Mouse (Mus musculus) embryo, embryonic 9.5 days (tissue): ENCODE measurements around the gene Mark1.

Experiments used
- DNase-seq: peaks from one replicate; pipeline ENCODE4 v3.0.0-alpha.2; 2017; ENCODE audit errors: extremely low spot score

Gene Mark1

DNA sequence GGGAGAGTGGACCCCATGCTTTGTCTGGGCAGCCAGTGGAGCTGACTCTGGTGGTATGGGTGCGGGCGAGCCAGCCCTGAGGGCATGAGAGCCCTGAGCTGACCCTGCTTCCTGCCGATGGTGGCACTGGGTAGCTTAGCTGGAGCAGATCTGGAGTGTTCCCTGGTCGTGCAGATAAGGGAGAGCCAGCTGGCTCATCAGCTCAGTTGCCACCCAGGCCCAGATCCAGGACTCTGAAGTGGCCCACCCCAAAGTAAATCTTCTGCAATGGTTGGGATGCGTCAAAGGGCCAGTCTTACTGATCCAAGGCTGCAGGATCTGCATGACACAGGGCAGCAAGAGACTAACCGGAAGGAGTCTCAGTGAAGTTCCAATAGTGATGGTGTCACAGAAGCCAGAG lies 109.9 kb downstream of the Mark1 start:
- no peak for DNase-seq

DNA sequence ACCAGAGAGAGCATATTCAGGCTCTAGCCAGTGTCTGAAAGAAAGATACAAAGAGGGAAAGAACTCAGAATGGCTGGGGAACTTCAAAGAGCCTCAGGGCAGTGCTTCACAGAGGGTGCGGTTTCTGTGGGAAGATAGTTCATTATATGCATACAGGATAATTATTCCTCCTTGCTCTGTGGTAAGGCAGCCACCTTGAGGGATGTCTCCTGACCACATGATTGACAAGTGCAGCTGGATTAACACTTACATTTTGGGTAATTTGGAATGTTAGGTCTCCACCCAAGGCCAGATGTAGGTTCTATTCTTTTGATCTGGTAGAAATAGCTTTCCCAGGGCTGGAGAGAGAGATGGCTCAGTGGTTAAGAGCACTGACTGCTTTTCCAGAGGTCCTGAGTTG lies 113.2 kb downstream of the Mark1 start:
- no peak for DNase-seq

DNA sequence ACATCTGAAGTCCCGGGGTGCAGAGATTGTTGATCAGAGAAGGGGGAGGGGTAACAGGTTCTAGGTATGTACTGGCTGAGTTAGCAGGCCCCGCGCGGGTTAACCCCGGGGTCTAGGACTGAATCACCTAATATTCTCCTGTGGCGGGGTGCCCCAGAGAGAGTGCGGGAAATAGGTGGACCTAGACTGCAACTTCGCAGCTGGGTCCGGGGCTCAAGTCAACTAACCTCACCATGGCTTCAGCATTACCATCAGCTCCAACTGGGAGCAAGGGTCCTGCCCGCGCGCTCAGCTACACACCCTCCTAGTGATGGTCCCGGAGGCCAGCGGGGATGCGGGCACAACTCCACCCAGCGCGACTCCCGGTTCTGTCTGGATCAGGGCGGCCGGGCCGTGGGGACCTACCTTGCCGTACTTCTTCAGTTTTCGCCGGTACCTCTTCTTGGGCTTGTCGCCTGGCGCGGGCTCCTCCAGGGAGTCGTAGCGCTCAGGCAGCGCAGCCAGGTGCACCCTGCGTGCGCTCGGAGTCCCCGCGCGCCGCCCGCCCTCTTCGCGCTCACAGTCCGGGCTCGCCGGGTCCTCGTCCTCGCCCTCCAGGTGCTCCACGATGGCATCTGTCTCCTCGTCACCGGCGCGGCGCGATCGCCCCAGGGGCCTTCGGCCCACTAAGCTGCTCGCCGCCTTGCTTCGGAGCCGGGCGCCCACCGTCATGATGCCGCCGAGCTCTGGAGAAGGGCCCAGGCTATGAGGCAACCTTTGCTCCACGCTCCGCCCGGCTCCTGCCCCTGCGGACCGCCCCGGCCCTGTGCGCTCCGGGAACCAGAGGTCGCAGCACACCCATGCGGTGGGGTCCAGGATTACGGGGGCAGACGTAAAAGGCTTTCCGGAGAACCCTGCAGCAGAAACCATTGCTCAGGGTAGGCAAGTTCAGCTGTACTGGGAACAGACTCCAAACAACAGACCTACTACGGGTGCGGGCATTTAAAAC lies 116.8 kb downstream of the Mark1 start, which contains the start of gene C130074G19Rik:
TSS of gene C130074G19Rik (minus strand) at position 938 of the 988 bp plus-strand sequence.
- peak; percentile 71 for DNase-seq

DNA sequence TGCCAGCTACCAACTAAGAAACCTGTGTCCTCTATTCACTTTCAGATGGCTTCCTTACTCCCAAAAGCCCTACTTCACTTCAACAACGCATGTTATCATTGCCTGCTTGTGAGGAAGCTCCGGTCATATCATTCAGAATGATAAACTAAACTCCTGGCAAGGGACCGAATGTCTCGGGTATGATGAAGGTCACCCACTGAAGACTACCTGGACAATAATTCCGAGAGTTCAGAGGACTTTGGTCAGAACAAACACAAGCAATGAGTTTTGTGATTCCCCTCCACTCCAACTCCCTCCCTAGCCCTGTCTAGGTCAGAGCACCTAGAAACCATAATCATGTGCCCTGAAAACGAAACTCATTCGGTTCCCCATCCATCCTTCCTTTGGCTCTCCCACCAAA lies 117.5 kb downstream of the Mark1 start:
- DNase-seq = no peak

DNA sequence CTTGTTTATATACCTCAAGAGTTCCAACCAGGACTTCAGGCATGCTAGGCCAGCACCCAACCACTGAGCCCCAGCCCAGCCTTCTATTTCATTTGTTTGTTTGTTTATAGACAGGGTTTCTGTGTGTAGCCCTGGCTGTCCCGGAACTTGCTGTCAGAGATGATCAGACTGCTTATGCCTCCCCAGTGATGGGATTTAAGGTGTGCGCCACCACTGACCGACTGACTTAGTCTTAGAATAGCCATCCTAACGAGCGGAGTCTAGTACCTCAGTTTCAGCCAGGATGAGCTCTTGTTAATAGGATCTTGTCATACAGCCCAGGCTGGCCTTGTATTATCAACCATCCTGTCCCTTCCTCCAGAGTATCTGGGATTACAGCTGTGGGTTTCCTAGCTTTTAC lies 118.2 kb downstream of the Mark1 start:
- DNase-seq = no peak

DNA sequence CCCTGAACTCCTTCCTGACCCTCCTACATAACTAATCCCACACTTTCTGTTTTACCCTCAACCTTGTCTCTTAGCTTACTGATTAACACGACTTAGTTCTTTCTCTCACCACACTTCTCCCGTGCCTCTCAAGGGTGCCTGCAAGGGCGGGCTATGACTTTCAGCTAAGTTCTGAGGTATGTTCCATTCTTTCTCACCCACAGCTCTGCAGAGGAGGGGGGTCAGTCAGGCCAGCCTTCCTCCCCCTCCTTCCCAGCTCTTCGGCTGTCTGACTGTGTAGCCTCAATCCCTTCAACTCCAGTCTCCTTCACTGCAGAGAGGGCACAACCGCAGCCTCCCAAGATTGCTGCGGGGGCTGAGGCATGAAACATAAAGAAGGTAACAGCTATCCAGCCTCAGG lies 120.5 kb downstream of the Mark1 start:
- DNase-seq = no peak

DNA sequence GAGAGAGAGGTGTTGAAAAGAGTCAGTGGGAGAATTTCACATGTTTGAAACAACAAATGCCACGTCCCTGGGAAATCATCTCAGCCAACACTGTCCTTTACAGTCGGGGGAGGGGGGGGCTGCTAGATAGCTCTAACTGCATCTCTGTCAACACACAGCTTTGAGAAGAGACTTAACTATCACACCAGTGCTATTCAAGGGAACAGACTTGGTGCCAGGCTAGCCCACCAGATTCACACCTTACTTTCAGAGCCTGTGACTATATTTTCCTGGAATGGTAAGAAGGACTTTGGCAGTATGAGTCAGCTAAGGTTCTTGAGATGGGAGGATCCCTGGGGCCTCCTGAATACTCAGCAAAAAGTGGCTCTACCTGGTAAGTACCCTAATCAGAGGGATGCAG lies 122.1 kb downstream of the Mark1 start:
- DNase-seq = no peak

DNA sequence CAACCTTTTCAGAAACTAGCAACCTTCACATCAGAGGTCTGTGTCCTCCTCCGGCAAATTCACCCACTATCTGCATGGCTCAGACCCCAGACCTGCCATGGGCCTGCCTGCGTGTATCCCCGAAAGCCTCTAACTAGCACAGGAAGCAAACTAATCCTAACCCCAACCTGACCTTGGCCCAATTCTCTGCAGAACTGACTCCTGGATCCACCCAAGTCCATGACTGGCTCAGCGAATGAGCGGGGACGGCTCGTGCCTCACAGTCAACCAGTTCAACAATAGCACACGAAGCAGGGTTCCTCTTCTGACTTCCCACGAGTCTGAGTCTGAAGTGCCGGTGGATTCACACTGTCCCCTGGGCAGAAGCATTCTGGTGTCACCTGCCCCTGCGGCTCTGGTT lies 125.5 kb downstream of the Mark1 start:
- no peak for DNase-seq

DNA sequence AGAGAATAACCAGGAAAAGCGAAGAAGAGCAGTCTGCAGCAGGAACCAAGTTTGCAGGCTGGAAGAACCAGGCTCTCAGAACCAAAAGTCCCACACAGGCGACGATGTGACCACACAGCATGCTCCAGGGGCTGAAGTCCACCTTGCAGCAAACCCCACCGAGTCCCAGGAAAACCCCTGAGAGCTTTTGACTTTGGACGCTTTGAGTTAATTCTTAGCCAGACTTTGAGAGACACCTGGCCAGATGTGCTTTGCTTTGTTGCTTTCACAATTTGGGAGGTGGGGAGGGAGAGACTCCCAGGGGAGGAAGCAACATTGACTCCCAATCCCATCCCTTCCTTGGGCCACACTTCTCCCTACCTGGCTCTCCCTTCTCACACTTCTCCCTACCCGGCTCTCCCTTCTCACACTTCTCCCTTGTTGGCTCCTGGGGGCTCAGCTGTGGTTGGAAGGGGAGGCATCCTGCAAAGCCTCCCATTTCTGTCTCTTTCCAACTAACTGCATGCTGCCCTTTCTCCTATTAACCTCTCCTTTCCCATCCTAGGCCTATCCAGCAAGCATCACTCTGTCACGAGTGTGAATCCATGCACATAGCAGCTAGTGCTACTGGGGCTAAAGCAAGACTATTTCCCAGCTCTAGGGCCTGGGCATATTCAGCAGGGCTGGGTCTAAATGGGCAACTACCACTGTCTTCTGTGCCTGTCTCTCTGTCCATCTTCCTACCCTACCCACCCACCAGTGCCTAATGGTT lies 127.1 kb downstream of the Mark1 start:
- no peak for DNase-seq

DNA sequence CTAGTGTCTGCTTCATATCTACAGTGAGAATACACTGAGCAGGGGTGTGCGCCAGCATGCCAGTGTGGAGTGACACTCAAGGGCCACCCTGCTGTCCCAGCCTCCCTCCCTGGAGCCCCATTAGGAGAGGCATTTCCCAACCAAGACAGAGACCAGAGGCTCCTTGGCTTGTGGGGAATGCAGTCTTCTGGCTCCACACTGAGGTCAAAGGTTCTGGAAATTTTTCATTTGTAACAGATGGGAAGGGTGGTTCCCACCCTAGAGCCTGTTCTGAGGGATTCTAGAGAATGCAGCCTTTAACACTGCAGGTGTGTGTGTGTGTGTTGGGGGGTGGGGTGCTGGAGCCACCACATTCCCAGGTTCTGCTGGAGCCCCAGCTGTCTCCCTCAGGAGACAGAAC lies 127.9 kb downstream of the Mark1 start:
- DNase-seq = no peak

DNA sequence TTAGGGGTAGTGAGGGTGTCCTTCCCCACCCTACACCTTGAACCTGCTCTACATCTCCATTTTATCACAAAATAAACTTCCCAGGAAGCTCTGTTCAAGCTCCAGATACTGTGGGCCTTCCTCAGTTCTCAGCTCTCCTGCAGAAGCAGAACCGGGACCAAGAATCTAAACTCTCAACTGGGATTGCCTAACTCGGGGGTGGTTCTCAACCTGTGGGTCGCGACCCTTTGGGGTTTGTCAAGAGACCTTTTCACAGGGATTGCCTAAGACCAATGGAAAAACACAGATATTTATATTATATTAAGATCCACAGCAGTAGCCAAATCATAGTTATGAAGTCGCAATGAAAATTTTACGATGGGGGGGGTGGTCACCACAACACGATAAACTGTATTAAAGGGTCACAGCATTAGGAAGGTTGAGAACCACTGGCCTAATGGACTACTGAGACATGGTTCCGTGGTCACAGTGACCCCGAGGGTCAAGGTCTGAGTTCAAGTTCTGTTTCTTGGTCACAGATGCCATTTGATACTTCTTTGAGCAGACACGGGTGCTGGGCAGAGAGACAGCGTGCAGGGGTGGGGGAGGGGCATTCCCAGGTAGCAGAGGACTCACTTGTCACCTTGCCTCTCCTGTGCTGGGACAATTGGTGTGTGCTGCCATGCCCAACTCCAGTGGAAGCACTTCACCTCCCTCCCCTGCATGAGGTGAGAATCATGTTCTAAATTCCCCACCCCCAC lies 128.6 kb downstream of the Mark1 start:
- DNase-seq = no peak

DNA sequence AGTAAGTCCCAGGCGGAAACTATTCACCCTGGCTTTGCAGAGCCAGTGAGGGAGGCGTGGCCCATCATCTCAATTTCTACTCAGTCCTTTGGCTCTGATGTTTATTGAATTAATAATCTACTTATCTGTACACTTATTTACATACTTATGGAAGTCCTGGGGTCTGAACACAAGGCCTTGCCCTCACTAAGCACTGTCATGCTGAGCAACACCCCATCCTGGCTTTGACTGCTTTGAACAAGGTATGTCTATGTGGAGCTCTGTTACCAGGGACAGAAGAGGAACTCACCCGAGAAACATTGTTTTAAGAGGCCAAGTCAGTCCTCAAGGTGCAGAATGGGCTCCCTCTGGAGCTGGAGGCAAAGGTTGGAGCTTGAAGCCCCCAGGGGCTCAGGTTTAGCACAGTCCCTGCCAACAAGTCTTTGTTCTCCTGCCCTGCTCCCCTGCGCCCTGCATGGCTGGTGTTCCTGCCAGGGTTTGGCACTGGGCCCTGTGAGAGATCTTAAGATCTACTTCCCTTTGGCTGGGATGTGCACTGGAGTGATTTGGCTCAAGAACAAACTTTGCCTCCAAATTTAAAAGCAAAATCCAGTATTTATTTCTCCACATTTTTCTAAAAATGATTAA lies 129.3 kb downstream of the Mark1 start:
- DNase-seq = no peak

DNA sequence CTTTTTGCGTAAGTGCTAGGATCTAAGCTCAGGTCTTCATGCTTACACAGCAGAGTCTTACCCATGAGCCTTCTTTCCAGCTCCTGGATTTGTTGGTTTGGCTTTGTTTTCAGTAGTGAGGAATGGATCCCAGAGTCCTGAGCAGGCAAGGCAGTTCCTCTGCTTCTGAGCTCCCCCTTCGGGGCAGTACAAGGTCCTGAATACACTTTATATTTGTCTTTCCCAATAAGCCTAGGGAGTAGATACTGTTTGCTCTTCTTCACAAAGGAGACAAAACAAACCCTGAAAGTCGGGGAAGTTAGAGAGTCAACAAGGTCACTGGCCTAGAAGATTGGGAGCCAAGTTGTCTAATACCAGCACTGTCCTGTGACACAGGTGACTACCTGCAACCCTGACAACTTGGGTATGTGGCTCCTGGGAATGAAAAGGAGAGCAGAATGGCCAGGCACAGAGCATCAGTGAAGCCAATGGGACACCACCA lies 131.7 kb downstream of the Mark1 start:
- DNase-seq = no peak

DNA sequence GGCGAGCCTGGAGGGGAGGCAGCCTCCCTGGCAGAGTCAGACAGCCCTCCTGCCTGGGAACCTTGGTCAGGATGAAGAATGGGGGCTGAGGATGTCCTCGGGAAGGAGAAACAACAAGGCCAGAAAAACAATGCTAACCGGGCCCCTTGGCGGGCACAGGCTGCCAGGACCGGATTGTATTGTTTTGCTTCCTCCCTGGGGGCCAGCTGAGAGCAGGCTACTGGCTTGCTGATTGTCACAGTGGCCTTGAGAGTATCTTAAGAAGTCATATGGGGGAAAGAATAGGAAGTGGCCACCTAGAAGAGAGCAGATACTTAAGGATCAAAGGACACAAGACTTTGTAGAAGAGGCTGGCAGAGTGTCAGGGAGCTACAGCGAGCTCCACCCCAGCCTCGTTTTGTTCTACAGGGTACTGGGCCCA lies 135.0 kb downstream of the Mark1 start:
- DNase-seq = no peak

DNA sequence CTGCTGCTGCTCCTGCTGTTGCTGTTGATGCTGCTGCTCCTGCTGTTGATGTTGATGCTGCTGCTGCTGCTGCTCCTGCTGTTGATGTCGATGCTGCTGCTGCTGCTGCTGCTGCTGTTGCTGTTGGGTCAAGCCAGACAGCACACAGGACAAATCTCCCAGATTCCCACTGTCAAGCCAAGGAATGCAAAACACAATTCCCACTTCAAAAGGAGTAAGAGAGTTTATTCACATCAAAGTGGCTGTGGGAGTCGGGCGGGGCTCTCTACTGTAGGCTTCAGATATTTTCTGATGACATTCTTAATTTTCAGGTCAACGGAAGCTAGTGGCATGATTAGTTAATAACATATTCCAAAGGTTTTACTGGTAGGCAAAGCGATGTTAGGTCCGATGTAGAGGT lies 136.7 kb downstream of the Mark1 start:
- DNase-seq = no peak

DNA sequence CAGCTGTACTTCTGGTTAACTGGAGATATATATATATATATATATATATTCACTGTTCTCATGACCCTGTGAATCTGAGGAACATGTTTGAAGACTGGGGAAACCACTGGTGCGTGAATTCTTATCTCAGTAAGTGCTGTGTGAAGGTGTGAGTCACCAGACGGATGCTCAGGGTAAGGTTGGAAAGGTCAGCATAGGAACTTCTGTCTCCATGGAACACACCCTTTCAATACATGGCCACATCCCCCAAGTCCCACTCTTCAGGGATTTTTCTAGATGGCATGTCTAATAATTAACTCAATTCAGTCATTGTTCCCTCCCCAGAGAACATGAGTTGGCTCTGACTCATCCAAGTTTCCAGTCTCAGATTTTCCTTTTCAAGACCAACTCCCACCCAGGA lies 137.8 kb downstream of the Mark1 start:
- no peak for DNase-seq

DNA sequence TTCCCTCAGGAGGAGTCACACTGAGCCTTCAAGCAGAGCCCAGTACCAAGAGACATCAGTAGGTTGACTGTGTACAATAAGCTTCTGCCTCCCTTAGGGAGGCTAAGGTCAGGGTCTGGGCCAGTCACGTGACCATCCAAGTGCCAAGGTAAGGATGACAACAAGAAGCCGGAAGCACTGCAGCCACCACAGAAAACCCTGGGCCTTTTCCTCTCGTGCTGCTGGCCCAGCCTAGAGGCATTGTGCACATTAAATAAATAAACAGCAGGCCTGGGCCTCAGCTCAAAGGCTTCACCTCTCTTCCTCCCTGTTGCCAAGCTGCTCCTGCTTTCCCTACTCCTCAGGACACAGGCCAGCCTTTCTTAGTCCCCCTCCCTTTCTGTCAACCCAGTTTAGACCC lies 139.1 kb downstream of the Mark1 start:
- no peak for DNase-seq

DNA sequence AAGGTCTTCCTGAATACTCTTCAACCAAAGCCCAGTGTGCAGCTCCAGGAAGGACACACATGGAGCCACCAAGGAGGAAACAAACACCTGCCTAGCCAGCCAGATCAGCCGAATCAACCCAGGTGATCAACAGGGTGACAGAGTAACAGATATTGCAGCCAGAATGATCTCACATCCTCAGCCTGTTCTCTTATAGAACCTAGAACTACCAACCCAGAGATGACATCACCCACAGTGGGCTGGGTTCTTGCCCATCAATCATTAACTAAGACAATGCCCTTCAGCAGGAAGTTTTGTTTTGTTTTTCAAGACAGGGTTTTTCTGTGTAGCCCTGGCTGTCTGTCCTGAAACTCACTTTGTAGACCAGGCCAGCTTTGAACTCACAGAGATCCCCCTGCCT lies 141.1 kb downstream of the Mark1 start:
- no peak for DNase-seq

DNA sequence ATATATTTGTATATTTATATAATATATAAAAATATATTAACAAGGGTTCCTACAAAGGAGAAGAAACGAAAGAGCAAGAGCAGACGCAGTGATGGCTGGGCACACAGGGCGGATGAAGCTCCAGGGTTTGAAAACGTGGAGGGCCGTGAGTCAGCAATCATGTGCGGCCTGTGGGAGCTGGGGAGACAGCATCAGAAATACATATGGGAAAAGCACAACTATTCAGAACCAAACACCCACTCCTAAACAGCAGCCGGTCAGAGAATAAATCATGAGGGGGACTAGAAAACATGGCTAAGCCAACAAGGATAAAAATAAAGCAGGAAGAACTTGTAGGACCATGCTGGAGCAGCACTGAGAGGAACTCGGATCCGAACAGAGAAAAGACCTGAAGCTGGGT lies 142.2 kb downstream of the Mark1 start:
- no peak for DNase-seq

DNA sequence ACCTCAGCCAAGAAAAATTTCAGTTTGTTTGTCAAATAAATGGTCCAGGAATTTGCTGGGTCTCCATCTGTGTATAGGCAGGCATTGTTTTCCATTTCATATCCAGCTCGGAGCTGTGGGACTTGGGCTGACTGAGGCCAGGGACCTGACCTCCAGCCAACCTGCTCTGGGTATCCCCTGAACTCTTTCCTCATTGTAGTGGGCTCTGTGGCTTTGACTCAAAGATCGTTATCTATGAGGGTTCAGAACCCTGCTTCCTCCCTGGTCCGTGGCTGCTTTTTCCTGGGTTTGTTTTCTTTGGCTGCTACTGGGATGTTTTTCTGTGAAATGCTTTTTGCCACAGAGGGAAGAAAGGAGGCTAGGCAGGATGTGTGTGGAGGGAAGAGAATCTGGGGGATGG lies 145.4 kb downstream of the Mark1 start:
- no peak for DNase-seq

DNA sequence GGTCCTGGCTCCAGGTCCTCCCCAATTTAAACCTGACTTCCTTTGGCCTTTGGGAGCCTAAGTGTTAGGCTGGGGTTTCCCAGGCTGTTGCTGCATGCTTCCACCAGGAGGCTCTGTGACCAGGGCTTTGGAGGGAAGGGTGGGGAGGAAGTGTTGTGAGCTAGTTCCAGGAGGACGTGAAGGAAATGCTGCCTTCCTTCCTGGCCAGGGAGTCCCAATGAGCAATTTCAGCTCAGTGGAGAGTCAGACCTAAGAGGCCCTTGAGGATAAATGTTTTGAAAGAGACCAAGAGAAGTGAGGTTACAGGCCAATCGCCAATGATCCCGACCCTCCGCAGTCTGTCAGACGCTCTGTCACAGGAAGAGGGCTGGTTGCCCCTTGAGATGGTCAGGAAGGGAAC lies 146.0 kb downstream of the Mark1 start:
- DNase-seq = peak; percentile 54
